11 mouse cellular contexts compared by ENCODE assay signal in genomic region chr5:53236136-53236535, GRCm38 (mm10). TPM values are rescaled to one million over a fixed set of nuclear protein-coding genes. Genes with fewer than 3 reads are reported as not detected.
DNase-seq lines count a peak whose midpoint lies in the region; ATAC-seq and TF ChIP-seq lines count a peak whose summit lies in the region.
"Had no signal": no experiment of that assay in that cellular context is flagged by ENCODE, and none has a peak within 500 bp of the region (broad histone marks: within the 10 kb centered on the region; RNA-seq: fewer than 3 reads in every experiment).

No protein-coding gene starts in this region.

- no peak for TF ChIP-seq CTCF in CH12.LX (conservative IDR thresholded peaks at IDR 0.05 in 1 of 2, IDR thresholded peaks at IDR 0.05 in 1 of 2; ENCODE audit: low read depth in 2 of 2, low read length in 2 of 2)
- TF ChIP-seq CTCF in forebrain, postnatal 0 days (IDR thresholded peaks at IDR 0.05; ENCODE audit: low read depth) = no peak

- H3K9me3 ChIP-seq in kidney, embryonic 16.5 days (ENCODE audit: low read length) = no peaks in the 10 kb centered on the region
- peaks cover 6% of the 10 kb centered on the region for H3K9me3 ChIP-seq in CH12.LX (replicated peaks; ENCODE audit: low read length)
- no peaks in the 10 kb centered on the region for H3K9me3 ChIP-seq in intestine, embryonic 14.5 days (ENCODE audit: control insufficient read depth, low read length)
- no peaks in the 10 kb centered on the region for H3K9me3 ChIP-seq in forebrain, postnatal 0 days (ENCODE audit: low read length)
- no peaks in the 10 kb centered on the region for H3K9me3 ChIP-seq in liver, embryonic 11.5 days (ENCODE audit: control insufficient read depth, low read length)
- H3K9me3 ChIP-seq: embryonic facial prominence, embryonic 13.5 days; hindbrain, embryonic 13.5 days; neural tube, embryonic 12.5 days had no signal

- TF ChIP-seq RAD21 in CH12.LX (IDR thresholded peaks at IDR 0.05; ENCODE audit: low read depth, low read length) = no peak

- H3K36me3 ChIP-seq in kidney, embryonic 16.5 days (ENCODE audit: insufficient read depth, low read length) = no peaks in the 10 kb centered on the region
- no peaks in the 10 kb centered on the region for H3K36me3 ChIP-seq in CH12.LX (replicated peaks in 1 of 2; ENCODE audit: control insufficient read depth in 1 of 2, insufficient read depth in 1 of 2, low read length in 1 of 2)
- H3K36me3 ChIP-seq in intestine, embryonic 14.5 days (ENCODE audit: control insufficient read depth, insufficient read depth, low read length) = no peaks in the 10 kb centered on the region
- H3K36me3 ChIP-seq in forebrain, postnatal 0 days (ENCODE audit: insufficient read depth) = no peaks in the 10 kb centered on the region
- no peaks in the 10 kb centered on the region for H3K36me3 ChIP-seq in liver, embryonic 11.5 days (ENCODE audit: control insufficient read depth, insufficient read depth, low read length)
- H3K36me3 ChIP-seq: embryonic facial prominence, embryonic 13.5 days; hindbrain, embryonic 13.5 days; neural tube, embryonic 12.5 days had no signal

- no peak for TF ChIP-seq POLR2A in CH12.LX (IDR thresholded peaks at IDR 0.05; ENCODE audit: low read depth, low read length)

- no peaks in the 10 kb centered on the region for H3K79me2 ChIP-seq in CH12.LX (replicated peaks; ENCODE audit: control insufficient read depth, extremely low read depth, insufficient read depth, poor library complexity, severe bottlenecking)

- WGBS in kidney, embryonic 16.5 days = 29% methylated on average over 5 of the region's 5 CpGs
- WGBS in intestine, embryonic 14.5 days = 7% methylated on average over 5 of the region's 5 CpGs
- WGBS in forebrain, postnatal 0 days = 43% methylated on average over 5 of the region's 5 CpGs
- 23% methylated on average over 5 of the region's 5 CpGs for WGBS in liver, embryonic 11.5 days

- in situ Hi-C loops in CH12.LX (cut with MboI; ENCODE audit: low pct_ligation_motif_present, low pct_unique_long_range_greater_than_20kb, low sequenced_read_pairs) = no loop called here

- H3K27me3 ChIP-seq in kidney, embryonic 16.5 days (ENCODE audit: insufficient read depth, low read length) = no peaks in the 10 kb centered on the region
- H3K27me3 ChIP-seq in CH12.LX (replicated peaks) = no peaks in the 10 kb centered on the region
- H3K27me3 ChIP-seq in intestine, embryonic 14.5 days (replicated peaks; ENCODE audit: control insufficient read depth, insufficient read depth, low read length) = no peaks in the 10 kb centered on the region
- H3K27me3 ChIP-seq in forebrain, postnatal 0 days (ENCODE audit: insufficient read depth, low read length) = no peaks in the 10 kb centered on the region
- H3K27me3 ChIP-seq in liver, embryonic 11.5 days (replicated peaks; ENCODE audit: control insufficient read depth, insufficient read depth, low read length) = no peaks in the 10 kb centered on the region
- H3K27me3 ChIP-seq: embryonic facial prominence, embryonic 13.5 days; hindbrain, embryonic 13.5 days; neural tube, embryonic 12.5 days had no signal

- dilution Hi-C loops in CH12.LX (cut with MboI; ENCODE audit: extremely low pct_ligation_motif_present, extremely low pct_unique_long_range_greater_than_20kb, low sequenced_read_pairs) = no loop called here

- peak; percentile 50; the same call in 1 of the 2 replicates for ATAC-seq in kidney, embryonic 16.5 days (ENCODE audit: low FRiP score, low TSS enrichment)
- ATAC-seq in intestine, embryonic 14.5 days (replicated peaks; ENCODE audit: low FRiP score, low TSS enrichment, low read depth) = 0 out of 2 replicates have a peak, but pooled peaks have one; percentile 38
- no peak for ATAC-seq in inflammation-experienced regulatory T-cells, adult 6 months
- no peak for ATAC-seq in forebrain, postnatal 0 days
- no peak for ATAC-seq in liver, embryonic 11.5 days (replicated peaks; ENCODE audit: low FRiP score)

- peak overlapping the region; percentile 20; the same call in 1 of the 2 replicates for H3K27ac ChIP-seq in kidney, embryonic 16.5 days (ENCODE audit: low read length)
- no peak overlapping the region for H3K27ac ChIP-seq in CH12.LX (ENCODE audit: insufficient read depth, low read depth)
- no peak overlapping the region for H3K27ac ChIP-seq in intestine, embryonic 14.5 days (ENCODE audit: low read depth)
- H3K27ac ChIP-seq in forebrain, postnatal 0 days (ENCODE audit: low read depth, low read length) = no peak overlapping the region
- no peak overlapping the region for H3K27ac ChIP-seq in liver, embryonic 11.5 days (ENCODE audit: low read depth, low read length)
- H3K27ac ChIP-seq: embryonic facial prominence, embryonic 13.5 days; hindbrain, embryonic 13.5 days; neural tube, embryonic 12.5 days had no signal

- H3K4me1 ChIP-seq in kidney, embryonic 16.5 days (ENCODE audit: insufficient read depth, low read length) = peaks cover 13% of the 10 kb centered on the region
- H3K4me1 ChIP-seq in CH12.LX (ENCODE audit: control insufficient read depth in 1 of 2, insufficient read depth in 2 of 2) = peaks cover 3 to 24% of the 10 kb centered on the region in 2 experiments
- H3K4me1 ChIP-seq in intestine, embryonic 14.5 days (replicated peaks; ENCODE audit: control insufficient read depth, insufficient read depth, low read length) = peaks cover 5% of the 10 kb centered on the region
- no peaks in the 10 kb centered on the region for H3K4me1 ChIP-seq in forebrain, postnatal 0 days (ENCODE audit: insufficient read depth)
- H3K4me1 ChIP-seq in liver, embryonic 11.5 days (replicated peaks; ENCODE audit: control insufficient read depth, insufficient read depth, low read length) = no peaks in the 10 kb centered on the region

- no peak for DNase-seq in kidney, adult 18-20 months
- peak; percentile 16 for DNase-seq in CH12.LX (ENCODE audit: extremely low read depth)
- DNase-seq in adrenal gland, postnatal 10 days = peak; percentile 51
- no peak for DNase-seq in intestine, embryonic 14.5 days (ENCODE audit: low spot score)
- no peak for DNase-seq in forebrain, postnatal 0 days
- DNase-seq in liver, embryonic 11.5 days (ENCODE audit: low spot score) = no peak

- no peak overlapping the region for H3K4me3 ChIP-seq in kidney, embryonic 16.5 days (ENCODE audit: low read length)
- no peak overlapping the region for H3K4me3 ChIP-seq in CH12.LX (replicated peaks in 1 of 3; ENCODE audit: low read depth in 2 of 3, low read length in 2 of 3, poor library complexity in 1 of 3)
- H3K4me3 ChIP-seq in intestine, embryonic 14.5 days (ENCODE audit: low read depth, low read length) = no peak overlapping the region
- no peak overlapping the region for H3K4me3 ChIP-seq in forebrain, postnatal 0 days (ENCODE audit: low read depth, low read length)
- no peak overlapping the region for H3K4me3 ChIP-seq in liver, embryonic 11.5 days (ENCODE audit: low read depth, low read length)
- H3K4me3 ChIP-seq: embryonic facial prominence, embryonic 13.5 days; hindbrain, embryonic 13.5 days; neural tube, embryonic 12.5 days had no signal

- no peak for TF ChIP-seq EP300 in CH12.LX (IDR thresholded peaks at IDR 0.05; ENCODE audit: low read length)

- no peak overlapping the region for H3K4me2 ChIP-seq in kidney, embryonic 16.5 days (replicated peaks; ENCODE audit: low read depth, low read length)
- H3K4me2 ChIP-seq in CH12.LX (ENCODE audit: insufficient read depth, low read depth, poor library complexity, severe bottlenecking) = no peak overlapping the region
- no peak overlapping the region for H3K4me2 ChIP-seq in intestine, embryonic 14.5 days (ENCODE audit: low read length)
- H3K4me2 ChIP-seq in forebrain, postnatal 0 days (ENCODE audit: low read depth) = no peak overlapping the region
- H3K4me2 ChIP-seq in liver, embryonic 11.5 days = no peak overlapping the region
- H3K4me2 ChIP-seq: embryonic facial prominence, embryonic 13.5 days; hindbrain, embryonic 13.5 days; neural tube, embryonic 12.5 days had no signal

- no peak overlapping the region for H3K9ac ChIP-seq in kidney, embryonic 16.5 days (replicated peaks; ENCODE audit: low read length)
- H3K9ac ChIP-seq in CH12.LX (ENCODE audit: insufficient read depth, low read depth) = no peak overlapping the region
- no peak overlapping the region for H3K9ac ChIP-seq in intestine, embryonic 14.5 days (ENCODE audit: low read length)
- H3K9ac ChIP-seq in forebrain, postnatal 0 days = no peak overlapping the region
- H3K9ac ChIP-seq in liver, embryonic 11.5 days (ENCODE audit: low read depth, low read length) = no peak overlapping the region
- H3K9ac ChIP-seq: embryonic facial prominence, embryonic 13.5 days; hindbrain, embryonic 13.5 days; neural tube, embryonic 12.5 days had no signal

TF ChIP-seq in CH12.LX, 34 proteins besides CTCF, POLR2A, EP300 and RAD21 (continues in another document):
- TF ChIP-seq ELF1 (IDR thresholded peaks at IDR 0.05; ENCODE audit: low read depth, low read length) (no peak), MAZ (IDR thresholded peaks at IDR 0.05; ENCODE audit: low read depth, low read length) (no peak), CHD2 (IDR thresholded peaks at IDR 0.05; ENCODE audit: low read length) (no peak)

RNA-seq across cellular contexts. Expression of gene Sel1l3, which starts 22.4 kb away (rescaled TPM):
- polyA plus RNA-seq in kidney, embryonic 16.5 days (2015; fragmentation: Nextera tagmentation; extraction: Ambion mirVana) = 18.9 and 20.0 TPM in 2 replicates
- total RNA-seq in CH12.LX (2012; rRNA removed) = 0.17 and 0.34 TPM in 2 replicates
- total RNA-seq in CH12.LX (2014; rRNA removed) = 0.14 and 0.28 TPM in 2 replicates
- 0.71 and 0.76 TPM in 2 replicates for polyA plus RNA-seq in CH12.LX (2012; ENCODE audit: insufficient read length, low read depth)
- 10 to 100 TPM in 1 of 2 experiments, 1 to 10 TPM in 1; 5.1 to 11.2 TPM for total RNA-seq in adrenal gland, postnatal 10 days (2021)
- 10.3 and 11.1 TPM in 2 replicates for polyA plus RNA-seq in intestine, embryonic 14.5 days (2014; fragmentation: Nextera tagmentation; extraction: Ambion mirVana)
- polyA plus RNA-seq in inflammation-experienced regulatory T-cells, adult 6 months (2017; shearing (Covaris generic)) = under 1 TPM in 1 of 3 experiments, not detected in 2; 0.13 TPM
- total RNA-seq in forebrain, postnatal 0 days (2014; rRNA removed) = 28.7 and 28.8 TPM in 2 replicates
- polyA plus RNA-seq in forebrain, postnatal 0 days (2015; fragmentation: Nextera tagmentation; extraction: Ambion mirVana) = 5.7 and 6.2 TPM in 2 replicates
- 0.27 and 0.52 TPM in 2 replicates for polyA plus RNA-seq in liver, embryonic 11.5 days (2014; fragmentation: Nextera tagmentation; extraction: Ambion mirVana)

RNA-seq across cellular contexts. Expression of gene Smim20, which starts 30.7 kb away (rescaled TPM):
- polyA plus RNA-seq in kidney, embryonic 16.5 days (2015; fragmentation: Nextera tagmentation; extraction: Ambion mirVana) = 98.2 and 98.5 TPM in 2 replicates
- total RNA-seq in CH12.LX (2012; rRNA removed) (54.3 and 55.3 TPM in 2 replicates), CH12.LX (2014; rRNA removed) (93.0 and 93.5 TPM in 2 replicates)
- polyA plus RNA-seq in CH12.LX (2012; ENCODE audit: insufficient read length, low read depth) = 52.1 and 75.7 TPM in 2 replicates
- 10 to 100 TPM; 63.1 to 83.1 TPM for total RNA-seq in adrenal gland, postnatal 10 days (2021)
- polyA plus RNA-seq in intestine, embryonic 14.5 days (2014; fragmentation: Nextera tagmentation; extraction: Ambion mirVana) = 103 and 109 TPM in 2 replicates
- polyA plus RNA-seq in inflammation-experienced regulatory T-cells, adult 6 months (2017; shearing (Covaris generic)) = 100 to 1,000 TPM; 107 to 114 (median 113) TPM
- 45.0 and 53.1 TPM in 2 replicates for total RNA-seq in forebrain, postnatal 0 days (2014; rRNA removed)
- polyA plus RNA-seq in forebrain, postnatal 0 days (2015; fragmentation: Nextera tagmentation; extraction: Ambion mirVana) = 75.2 and 82.4 TPM in 2 replicates
- 64.4 and 70.2 TPM in 2 replicates for polyA plus RNA-seq in liver, embryonic 11.5 days (2014; fragmentation: Nextera tagmentation; extraction: Ambion mirVana)

Comparison
In these comparisons a context has a peak if more than half of its experiments do, and no peak if none do; other contexts are left out.
1. ATAC-seq: peak in kidney, embryonic 16.5 days (single experiment) and intestine, embryonic 14.5 days (single experiment); none in inflammation-experienced regulatory T-cells, adult 6 months (single experiment), forebrain, postnatal 0 days (single experiment) and liver, embryonic 11.5 days (single experiment).
2. DNase-seq: peak in CH12.LX (single experiment) and adrenal gland, postnatal 10 days (single experiment); none in kidney, adult 18-20 months (single experiment), intestine, embryonic 14.5 days (single experiment), forebrain, postnatal 0 days (single experiment) and liver, embryonic 11.5 days (single experiment).